Mouse (Mus musculus) stomach, postnatal 0 days (tissue): ENCODE data around the gene Mob4.

Experiments
- CTCF ChIP-seq: IDR thresholded peaks from 2 replicates; pipeline ENCODE4 v1.5.1; 2016; ENCODE audit warnings: antibody characterized with exemption, low read depth, mild to moderate bottlenecking, moderate library complexity
- EP300 ChIP-seq: optimal IDR thresholded peaks from 2 replicates; pipeline ENCODE3; 2016; ENCODE audit warnings: antibody characterized with exemption

- no peak for TF ChIP-seq CTCF
- no peak for TF ChIP-seq EP300
These were observed 31.8 kb downstream of the Mob4 start for GRCm38 (mm10) chr1:55162781-55163180.
